Mouse (Mus musculus) brain, adult 2 months (tissue): ENCODE results near the gene Rimklb.
A peak's percentile ranks its signal among the peaks of the same experiment; 100 is the strongest.
"Not testable (repeated sequence)": the region's sequence is repeated elsewhere in the genome, so short reads cannot be mapped to it uniquely, and the experiment has no call there.

Experiments used
- DNase-seq: peaks from one replicate; pipeline ENCODE4 v3.0.0; 2011; ENCODE audit warnings: low read depth, low spot score

Gene Rimklb

GRCm38 (mm10) chr6:122498661-122499060 is at the start of gene Rimklb:
Rimklb (minus strand) TSS chr6:122498761.
- DNase-seq, result no peak

GRCm38 (mm10) chr6:122545948-122546347 is 47.4 kb upstream of the Rimklb start:
- DNase-seq, result no peak

GRCm38 (mm10) chr6:122545289-122545882 is 46.8 kb upstream of the Rimklb start:
- no peak for DNase-seq

- DNase-seq, result no peak
These were observed 46.1 kb upstream of the Rimklb start for GRCm38 (mm10) chr6:122544672-122545071.

GRCm38 (mm10) chr6:122543574-122543973 is 45.0 kb upstream of the Rimklb start:
- no peak for DNase-seq

GRCm38 (mm10) chr6:122542459-122542858 is 43.9 kb upstream of the Rimklb start:
- not testable (repeated sequence) for DNase-seq

GRCm38 (mm10) chr6:122539564-122539963 is 41.0 kb upstream of the Rimklb start:
- DNase-seq, result peak; percentile 53

- DNase-seq, result no peak
These were observed 35.5 kb upstream of the Rimklb start for GRCm38 (mm10) chr6:122534032-122534431.

- no peak for DNase-seq
These were observed 34.3 kb upstream of the Rimklb start for GRCm38 (mm10) chr6:122532883-122533302.

GRCm38 (mm10) chr6:122531466-122532174 is 33.1 kb upstream of the Rimklb start:
- no peak for DNase-seq

GRCm38 (mm10) chr6:122528136-122528535 is 29.6 kb upstream of the Rimklb start:
- peak; percentile 14 for DNase-seq

GRCm38 (mm10) chr6:122527596-122527995 is 29.0 kb upstream of the Rimklb start:
- no peak for DNase-seq

GRCm38 (mm10) chr6:122523289-122523688 is 24.7 kb upstream of the Rimklb start:
- no peak for DNase-seq

GRCm38 (mm10) chr6:122522595-122522994 is 24.0 kb upstream of the Rimklb start:
- peak; percentile 61 for DNase-seq

GRCm38 (mm10) chr6:122519384-122519783 is 20.8 kb upstream of the Rimklb start:
- DNase-seq, result peak; percentile 56

- no peak for DNase-seq
These were observed 19.1 kb upstream of the Rimklb start for GRCm38 (mm10) chr6:122517668-122518067.

GRCm38 (mm10) chr6:122515762-122516161 is 17.2 kb upstream of the Rimklb start:
- DNase-seq, result not testable (repeated sequence)

- DNase-seq, result no peak
These were observed 15.8 kb upstream of the Rimklb start for GRCm38 (mm10) chr6:122514312-122514711.

GRCm38 (mm10) chr6:122512914-122513878 is 14.6 kb upstream of the Rimklb start:
- no peak for DNase-seq

- DNase-seq, result no peak
These were observed 9.9 kb upstream of the Rimklb start for GRCm38 (mm10) chr6:122508494-122508893.

- DNase-seq, result no peak
These were observed 7.0 kb upstream of the Rimklb start, which contains the start of gene Mfap5 for GRCm38 (mm10) chr6:122505545-122505944. Mfap5 (plus strand) TSS chr6:122505845.

- no peak for DNase-seq
These were observed 6.5 kb upstream of the Rimklb start for GRCm38 (mm10) chr6:122505041-122505440.
